Mouse (Mus musculus): ENCODE measurements around the gene D3Ertd254e.

GRCm38 (mm10) chr3:36138171-36138660, 12.6 kb upstream of the D3Ertd254e start:
- TF ChIP-seq POLR2A (IDR thresholded peaks at IDR 0.05; ENCODE audit: borderline replicate concordance, control insufficient read depth, low read depth, low read length), result no peak
- no peak for TF ChIP-seq CTCF (IDR thresholded peaks at IDR 0.05; ENCODE audit: control insufficient read depth, insufficient read depth, low read length)

All from bone marrow, adult 2 months (tissue).